Mouse (Mus musculus) testis, postnatal 10 days (tissue): Measurements from ENCODE around the gene Ctdsp2.
A peak's percentile ranks its signal among the peaks of the same experiment; 100 is the strongest.

ENCODE experiments used
- DNase-seq: peaks from one replicate; pipeline ENCODE4 v3.0.0; 2021; ENCODE audit warnings: low spot score

The Ctdsp2 gene

DNA sequence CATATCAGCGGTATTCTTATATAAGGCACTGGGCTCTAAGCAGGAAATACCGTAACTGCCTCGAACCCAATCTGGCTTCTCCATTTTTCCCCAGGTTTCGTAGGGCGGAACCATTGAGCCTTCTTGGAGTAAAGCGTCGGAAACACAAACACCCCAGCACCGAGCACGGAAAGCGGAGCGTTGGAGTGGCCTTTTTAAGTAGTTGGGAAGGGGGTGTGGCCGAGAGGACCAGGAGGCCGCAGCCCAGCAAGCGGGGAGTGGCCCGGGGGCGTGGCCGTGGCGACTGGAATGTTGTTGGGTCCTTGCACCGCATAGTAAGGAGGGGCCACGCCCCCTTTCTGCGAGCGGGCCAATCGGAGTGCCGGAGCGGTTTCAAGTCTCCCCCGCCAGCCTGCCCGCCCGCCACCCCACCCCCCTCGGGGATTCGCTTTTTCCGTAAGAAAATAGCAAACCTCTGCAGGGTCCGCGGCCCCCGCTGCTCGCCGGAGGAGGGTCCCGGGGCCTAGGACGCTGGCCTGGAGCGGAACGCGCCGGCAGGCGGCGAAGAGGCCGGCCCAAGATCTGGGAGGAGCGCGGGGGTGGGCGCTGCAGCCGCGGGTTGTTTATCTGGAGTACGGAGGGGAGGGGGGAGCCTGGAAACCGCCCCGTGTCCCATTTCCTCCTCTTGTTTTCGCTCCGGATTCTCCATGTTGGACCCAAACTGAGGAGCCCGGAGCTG lies at the start of gene Ctdsp2:
TSS of gene Ctdsp2 (plus strand) at position 441 of the 718 bp plus-strand sequence.
- DNase-seq, result peak; percentile 100

DNA sequence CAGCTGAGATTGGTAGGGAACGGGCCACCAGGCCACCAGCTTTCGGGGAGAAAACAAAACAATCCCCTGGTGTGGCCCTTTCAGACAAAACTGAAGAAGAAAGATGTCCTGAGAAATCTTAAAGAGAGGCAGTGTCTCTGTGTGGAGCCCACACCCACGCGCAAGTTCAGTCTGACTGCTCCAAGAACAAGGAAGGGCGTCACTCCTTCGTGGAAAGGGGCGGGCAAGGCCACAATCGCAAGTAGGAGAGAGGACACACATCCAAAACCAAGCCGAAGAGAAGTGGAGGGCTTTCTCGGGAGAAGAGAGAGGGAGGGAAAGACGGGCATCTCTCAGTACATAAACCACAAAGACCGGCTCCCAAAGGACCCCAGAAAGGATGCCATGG lies 49.7 kb upstream of the Ctdsp2 start:
- DNase-seq, result peak; percentile 65

DNA sequence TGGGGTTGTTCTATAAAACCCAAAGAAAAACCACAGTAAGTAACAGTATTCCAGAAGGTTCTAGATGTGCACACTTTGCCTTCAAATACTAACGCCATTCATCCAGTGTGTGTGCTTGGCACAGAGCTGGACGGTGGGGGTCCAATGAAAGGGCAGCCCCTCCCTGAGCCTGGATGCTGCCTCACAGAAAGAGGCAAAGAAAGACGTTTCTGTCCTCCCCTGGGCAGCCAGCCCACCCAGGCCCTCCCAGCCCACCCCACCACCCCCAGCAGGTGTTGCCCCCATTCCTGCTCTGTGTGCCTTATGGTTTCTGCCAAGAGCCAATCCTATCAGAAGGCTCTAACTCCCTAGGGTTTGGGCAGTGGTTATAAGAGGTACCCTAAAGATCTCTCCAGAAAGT lies 49.0 kb upstream of the Ctdsp2 start:
- no peak for DNase-seq

DNA sequence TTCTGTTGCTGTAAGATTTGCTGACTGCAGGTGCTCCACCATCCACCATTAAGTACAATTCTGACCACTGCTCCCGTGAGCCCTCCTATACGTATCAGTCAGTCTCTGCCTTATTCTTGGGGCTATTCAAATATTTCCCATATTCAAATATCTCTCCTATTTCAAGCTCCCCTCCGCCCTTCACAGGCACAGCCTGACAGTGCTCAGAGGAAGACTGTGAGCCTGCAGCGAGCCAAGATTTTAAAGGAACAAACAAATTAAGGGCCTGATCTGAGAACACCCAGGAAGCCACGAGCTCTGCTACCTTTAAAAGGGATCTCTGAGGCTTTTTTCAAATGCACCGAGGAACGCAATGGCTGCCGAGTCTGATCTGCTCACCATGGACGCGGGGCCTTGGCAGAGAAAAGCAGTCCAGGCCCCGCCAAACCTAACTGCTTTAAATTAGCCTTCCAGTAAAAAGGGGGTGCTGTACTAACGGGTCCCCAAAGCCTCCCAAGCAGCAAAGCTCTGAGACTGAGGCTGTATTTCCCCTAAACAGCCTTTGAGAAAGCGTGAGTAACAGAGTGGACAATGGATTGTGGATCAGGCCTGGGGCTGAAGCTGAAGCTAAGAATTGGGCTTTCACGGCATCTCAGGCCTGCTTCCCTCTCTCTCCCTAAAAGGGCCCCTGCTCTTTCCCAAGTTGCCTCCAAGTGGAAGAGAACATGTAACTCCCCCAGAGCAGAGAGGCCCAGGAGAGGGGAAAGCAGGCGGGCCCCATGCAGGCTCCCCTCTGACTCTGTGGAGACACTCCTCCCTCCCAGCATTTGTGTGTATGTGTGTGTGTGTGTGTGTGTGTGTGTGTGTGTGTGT lies 48.0 kb upstream of the Ctdsp2 start:
- DNase-seq, result peak; percentile 80

DNA sequence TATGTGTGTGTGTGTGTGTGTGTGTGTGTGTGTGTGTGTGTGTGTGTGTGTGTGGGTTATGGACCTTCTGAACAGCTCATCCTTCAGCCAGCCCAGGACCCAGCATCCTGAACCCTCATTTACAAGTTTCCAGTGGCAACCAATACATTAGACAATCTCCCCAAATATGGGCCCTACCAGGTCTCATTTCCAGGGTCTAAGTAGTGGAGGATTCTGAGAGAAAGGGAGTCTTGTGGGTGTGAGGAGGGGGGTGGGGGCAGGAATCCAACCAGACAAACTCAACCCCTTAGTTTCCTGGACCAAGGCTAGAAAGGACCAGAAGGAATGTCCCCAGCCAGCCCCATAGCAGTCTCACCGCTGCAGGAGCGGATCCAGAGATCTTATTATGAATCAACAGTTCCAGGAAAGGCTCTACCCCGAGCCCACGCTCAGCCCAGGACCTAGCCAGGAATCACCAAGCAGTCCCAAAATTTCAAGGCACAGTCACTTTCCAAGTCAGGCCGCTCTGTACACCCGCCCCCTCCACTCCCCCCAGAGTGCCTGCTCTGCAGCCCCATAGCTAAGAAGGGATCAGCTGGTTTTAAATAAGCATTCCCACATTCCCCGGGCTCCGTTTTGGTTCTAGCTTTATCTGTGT lies 47.3 kb upstream of the Ctdsp2 start:
- no peak for DNase-seq

DNA sequence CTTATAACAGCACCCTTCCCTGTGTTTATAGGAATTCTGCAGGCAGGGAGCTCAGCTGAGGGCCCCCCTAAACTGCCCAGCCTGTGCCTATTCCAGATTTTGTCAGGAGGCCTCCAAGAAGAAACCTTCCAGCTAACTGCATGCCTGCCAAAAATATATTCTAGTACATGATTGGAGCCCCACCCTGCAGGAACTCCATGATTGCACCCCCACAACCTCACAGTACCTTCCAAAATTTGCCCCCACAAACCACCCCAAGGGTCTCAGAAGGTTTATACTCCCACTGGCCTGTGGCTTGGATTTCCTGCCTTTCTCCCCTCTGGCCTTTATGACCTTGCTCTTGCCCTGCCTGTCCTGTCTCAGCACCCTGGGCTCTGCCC lies 46.8 kb upstream of the Ctdsp2 start:
- no peak for DNase-seq

DNA sequence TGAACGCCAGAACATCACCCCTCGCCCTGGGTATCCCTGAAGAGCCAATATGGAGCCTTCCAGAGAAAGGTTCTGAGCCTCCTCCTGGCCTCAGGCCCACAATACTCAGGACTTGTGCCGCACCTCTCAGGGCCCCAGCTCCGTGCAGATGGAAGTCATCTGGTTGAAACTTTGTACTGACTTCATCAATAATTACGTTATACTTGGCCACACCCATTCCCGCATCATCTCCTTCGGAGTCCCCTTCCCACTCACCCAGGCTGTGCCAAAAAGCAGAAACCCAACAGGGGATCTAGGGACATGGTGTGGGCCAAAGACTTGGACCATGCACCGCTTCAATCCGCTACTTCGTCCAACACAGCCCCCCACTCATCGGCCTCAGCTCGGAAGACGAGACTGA lies 44.0 kb upstream of the Ctdsp2 start:
- DNase-seq, result no peak

DNA sequence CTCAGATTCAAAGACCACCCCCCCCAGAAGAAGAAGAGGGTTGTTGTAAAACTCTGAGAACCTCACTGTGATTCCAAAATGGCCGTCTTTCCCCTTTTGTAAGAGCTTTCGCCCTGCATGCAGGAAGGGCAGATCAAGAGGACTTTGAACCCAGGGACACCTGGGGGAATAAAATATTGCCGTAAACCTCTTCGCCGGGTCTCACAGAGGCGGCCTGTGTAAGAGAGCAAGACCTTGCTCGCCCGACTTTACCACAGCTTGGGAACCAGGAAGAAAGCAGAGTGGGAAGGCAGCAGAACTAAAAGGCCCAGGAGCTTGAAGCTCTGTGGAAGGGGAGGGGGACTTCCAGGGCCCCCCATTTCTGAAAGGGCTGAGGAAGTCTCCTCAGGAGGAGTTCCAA lies 43.4 kb upstream of the Ctdsp2 start:
- DNase-seq, result no peak

DNA sequence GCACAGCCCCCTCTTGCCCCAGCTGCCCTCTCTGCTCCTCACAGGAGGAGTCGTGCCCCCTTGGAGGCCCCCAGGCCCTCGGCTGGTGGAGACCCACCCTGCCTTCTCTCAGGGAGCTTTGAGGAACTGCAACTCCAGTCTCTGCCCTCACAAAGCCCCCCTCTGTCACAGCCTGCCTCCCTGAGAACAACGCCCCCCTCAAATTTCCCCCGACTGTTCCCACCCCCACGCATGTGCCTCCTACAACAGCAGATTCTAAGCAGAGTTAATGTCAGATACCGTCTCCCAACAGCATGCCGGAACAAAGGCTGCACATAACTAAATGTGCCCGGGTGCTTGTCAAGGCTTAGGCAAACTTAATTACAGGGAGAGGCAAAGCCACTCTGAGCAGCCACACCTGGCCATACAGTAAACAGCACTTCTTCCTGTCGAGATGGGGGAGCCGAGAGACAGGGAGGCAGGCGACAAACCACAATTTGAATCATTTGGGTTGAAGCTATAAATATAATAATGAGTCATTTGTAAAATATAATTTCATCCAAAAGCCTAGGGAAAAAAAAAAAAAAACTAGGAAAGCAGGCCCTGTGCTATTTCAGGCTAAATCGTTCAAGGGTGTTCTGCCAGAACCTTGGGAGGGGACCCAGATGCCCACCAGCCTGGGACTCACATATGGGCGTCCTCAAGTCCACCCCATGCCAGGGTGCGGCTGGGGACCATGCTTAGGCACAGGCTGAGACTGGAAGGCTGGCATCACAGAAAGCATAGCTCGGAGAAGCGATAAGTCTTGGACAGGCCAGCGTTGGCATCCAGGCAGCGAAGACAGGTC lies 42.7 kb upstream of the Ctdsp2 start:
- DNase-seq, result peak; percentile 49

DNA sequence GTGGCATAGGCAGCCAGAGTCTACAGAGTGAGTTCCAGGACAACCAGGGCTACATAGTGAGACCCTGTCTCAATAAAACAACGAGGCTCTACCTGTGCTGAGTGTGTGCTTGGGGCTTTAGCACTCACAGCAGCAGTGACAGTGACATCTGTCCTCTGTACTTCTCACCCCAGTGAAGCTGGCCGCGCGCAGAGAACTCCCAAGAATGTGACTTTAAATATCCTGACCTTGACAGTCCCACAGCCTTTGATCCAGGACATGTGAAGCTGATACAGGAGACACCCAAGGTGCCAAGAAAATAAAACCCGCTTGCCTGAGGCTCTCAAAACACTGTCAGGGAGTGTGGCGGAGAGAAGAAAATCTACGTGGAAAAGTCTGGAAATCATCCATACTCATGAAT lies 37.6 kb upstream of the Ctdsp2 start:
- DNase-seq, result no peak

DNA sequence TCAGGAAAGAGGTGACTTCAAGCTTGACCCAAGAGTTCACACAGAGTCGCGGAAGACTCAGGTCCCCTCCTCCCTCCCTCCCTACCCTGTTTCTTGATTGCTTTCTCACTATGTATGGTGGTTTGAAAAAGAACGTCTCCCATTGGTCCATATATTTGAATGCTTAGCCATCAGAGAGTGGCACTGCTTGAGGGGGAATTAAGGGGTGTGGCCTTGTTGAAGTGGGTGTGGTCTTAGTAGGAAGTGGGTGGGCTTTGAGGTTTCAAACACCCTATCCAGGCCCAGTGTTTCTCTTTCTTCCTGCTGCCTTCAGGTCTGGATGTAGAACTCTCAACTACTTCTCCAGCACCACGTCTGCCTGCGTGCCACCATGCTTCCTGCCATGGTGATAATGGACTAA lies 33.0 kb upstream of the Ctdsp2 start:
- no peak for DNase-seq

DNA sequence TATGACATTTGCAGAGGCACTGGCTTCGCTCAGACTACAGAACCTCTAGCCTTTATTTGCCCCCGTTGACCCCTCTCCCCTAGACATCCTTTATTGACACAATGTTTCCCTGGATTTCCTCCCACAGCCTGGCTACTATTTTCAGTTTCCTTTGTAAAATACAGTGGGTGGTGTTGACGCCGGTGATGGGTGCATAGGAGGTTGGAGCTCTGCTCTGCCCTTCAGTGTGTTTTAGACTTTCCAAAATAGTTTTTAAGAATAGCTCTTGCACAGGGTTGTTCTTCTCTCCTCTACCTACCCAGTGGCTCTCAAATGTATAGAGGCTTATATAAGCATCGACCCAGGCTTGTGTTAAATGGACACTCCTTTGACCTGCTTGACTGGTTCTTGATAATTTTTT lies 28.7 kb upstream of the Ctdsp2 start:
- DNase-seq, result no peak

DNA sequence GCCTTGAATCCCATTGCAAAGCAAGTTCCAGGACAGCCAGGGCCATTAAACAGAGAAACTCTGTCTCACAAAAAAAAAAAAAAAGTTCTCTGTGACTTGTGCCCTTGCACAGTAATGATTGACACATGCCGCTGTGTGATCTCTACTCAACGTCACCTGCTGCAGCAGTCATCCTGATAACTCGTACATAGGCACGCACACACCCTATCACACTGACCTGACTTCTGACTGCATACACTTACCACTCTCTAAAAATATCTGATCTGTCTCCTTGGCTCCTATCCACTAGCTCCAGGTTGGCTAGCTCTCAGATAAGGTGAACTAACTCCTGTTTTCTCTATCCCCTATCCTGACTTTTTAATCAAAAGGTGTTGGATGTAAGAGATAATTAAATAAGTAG lies 27.9 kb upstream of the Ctdsp2 start:
- no peak for DNase-seq

DNA sequence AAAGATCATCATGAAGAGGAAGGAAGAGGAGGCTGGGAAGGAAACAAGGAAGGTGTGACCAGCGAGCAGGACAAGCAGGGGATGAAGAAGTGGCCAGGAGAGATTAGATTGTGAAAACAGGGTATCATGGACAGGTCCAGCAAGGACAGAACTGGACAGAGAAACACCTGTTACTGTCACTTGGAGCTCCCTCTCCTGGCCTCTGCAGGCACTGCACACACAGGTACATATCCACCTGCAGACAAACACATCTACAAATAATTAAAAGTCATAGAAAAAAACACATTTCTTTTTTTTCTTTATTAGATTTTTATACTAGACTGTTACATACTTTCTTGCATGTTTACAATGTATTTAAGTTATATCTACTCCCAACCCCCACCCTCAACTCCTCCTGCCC lies 26.1 kb upstream of the Ctdsp2 start:
- no peak for DNase-seq

DNA sequence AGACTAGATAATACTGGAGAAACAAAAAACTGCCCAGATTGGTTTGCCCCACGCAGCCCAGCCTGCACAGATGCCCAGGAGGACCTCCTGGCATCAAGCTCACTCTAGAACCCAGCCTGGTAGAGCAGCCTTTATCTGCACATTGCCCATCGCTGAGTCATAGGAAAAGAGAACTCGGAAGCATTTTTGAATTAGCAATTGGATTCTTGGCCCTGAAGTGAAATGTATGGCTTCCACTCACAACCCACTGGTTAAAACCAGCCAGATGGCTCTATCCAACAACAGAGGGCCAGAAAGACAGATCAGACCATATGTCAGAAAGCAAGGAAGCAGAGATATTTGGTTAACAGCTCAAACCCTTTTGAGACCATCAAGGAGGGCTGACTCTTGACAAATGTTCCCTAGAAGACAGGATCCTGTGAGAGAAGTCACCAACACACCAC lies 25.5 kb upstream of the Ctdsp2 start:
- no peak for DNase-seq

DNA sequence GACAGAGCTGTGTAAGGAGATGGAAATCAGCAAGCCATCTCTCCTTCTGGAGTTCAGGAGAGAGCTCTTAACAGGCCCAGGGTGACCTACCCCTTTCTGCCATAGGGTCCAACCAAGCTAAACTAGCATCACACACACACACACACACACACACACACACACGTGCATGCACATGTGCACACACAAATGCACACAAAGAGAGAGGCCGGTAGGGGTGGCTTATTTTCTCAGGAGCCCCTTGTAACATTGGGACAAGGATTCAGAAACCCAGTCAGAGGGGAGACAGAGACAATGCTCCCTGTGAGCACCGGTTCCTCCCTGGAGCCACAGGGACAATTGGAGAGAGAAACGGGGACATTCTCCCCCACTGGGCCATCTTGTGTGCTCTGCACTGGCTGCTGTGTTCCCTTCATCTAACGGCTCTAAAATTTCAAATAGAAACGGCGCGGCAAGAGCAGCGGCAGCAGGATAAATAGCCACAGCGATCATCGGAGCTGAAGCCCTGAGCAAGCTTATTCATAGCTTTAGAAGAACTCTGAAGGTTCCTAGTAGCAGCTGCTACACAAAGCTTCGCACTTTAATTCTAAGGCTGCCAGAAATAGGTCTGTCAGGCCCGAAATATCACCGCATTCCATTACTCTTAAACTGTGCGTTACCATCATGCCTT lies 21.7 kb upstream of the Ctdsp2 start:
- no peak for DNase-seq

DNA sequence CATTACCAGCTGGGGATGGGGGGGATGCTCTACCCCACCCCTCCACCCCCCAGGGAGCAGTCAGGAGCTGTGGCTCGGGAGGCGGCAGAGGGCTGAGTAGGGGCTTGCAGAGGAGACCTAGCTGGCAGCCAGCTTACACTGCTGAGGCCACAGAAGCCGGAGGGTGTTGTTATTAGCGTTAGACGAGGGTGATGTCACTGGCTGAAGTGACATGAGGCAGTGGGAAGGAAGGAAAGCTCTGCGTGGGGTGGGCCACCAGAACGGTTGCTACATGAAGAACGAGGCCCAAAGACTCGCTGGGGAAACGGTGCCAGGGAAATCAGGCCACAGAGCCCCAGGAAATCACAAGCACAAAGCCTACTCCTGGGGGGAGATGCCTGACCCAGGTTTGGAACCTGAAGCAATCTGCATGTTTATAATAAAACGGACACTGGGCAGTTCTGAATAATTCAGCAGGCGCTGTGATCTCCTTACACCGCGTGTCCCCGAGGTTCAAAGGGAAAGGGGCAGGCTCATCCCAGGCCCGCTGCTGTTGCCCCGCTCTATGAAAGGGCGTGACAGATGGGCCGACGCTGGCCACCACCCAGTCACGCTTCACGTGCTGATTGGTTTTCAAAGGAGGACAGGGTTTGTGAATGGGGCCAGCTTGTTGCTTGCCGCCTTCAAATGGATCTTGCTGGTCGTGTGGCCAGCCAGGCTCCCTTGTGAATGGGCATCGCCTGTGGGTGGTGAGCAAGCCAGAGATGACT lies 21.0 kb upstream of the Ctdsp2 start:
- DNase-seq, result peak; percentile 64

DNA sequence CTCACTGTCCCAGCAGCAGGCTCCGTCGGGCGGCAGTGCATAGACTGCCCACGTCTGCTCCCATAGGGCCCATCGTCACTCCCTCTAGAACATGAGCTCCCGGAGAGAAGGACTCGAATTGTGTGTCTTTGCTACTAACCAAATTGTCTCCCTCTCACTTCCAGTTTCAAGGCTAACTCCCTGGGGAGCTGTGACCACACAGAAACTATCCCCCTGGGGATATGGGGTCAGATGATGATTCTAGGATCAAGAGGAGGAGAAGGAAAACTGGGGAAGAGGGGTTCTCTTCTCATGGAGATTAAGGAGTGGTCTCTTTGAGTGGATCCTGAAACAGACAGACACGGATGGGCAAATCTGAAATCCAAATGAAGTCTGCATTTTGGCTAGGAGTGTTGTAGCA lies 18.0 kb upstream of the Ctdsp2 start:
- no peak for DNase-seq

DNA sequence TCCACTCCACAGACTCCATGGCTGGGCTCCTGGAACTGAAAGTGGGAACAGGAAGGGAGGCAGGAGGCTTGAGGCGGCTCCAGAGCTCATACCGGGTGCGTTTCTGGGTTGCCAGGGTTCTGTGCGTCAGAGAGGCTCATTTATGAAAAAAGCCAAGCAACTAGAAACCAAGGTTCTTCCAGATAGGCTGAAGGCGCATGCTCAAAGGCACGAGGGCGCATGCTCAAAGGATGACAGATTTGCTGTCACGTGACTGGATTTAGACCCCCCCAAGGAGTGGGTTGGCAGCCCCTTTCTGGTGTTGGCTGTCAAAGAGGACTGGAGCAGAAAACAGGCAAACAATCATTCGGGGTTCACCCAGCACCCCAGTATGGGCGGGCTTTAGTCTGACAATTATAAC lies 16.8 kb upstream of the Ctdsp2 start:
- peak; percentile 72 for DNase-seq

DNA sequence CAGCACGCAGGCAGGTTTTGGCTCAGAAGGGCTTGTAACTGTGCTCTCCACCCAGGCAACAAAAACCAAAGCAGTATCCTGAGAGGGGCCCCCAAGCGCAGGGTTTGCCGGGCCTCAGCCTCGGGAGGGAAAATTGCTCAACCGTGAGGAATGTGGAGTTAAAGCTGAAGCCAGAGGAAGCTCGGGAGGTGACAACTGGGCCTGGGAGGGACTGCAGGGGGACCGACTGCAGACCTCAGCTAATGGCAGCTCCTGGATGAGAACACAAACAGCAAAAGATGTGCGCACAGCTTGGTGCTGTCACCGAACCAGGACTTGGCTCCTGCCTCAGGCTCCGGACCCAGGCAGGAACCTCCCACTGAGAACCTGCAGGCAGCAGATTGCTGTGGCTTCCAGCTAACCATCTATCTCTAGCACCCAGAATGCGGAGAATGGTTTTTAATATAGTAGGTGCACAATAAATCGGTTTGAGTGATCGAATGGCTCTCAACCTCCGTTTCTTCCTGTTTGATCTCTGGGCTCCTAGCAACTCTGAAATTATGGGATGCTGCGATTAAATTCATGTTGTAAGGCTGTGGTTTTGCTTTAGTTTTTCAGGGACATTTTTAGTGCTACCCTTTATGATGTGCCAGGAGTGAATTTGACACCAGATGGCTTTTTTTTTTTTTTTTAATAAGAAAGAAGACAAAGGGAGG lies 16.1 kb upstream of the Ctdsp2 start:
- no peak for DNase-seq
